In genomic region chr13:55445361-55446091, GRCm38 (mm10) we compare ENCODE assay signal across 8 mouse cellular contexts. TPM values are rescaled to one million over a fixed set of nuclear protein-coding genes. Genes with fewer than 3 reads are reported as not detected.
DNase-seq lines count a peak whose midpoint lies in the region; ATAC-seq and TF ChIP-seq lines count a peak whose summit lies in the region.

No protein-coding gene starts in this region.

- WGBS in kidney, postnatal 0 days: under 1% methylated on average over 60 of the region's 66 CpGs
- 4% methylated on average over 65 of the region's 66 CpGs for WGBS in bone marrow, adult 2 months
- under 1% methylated on average over 66 of the region's 66 CpGs for WGBS in heart, embryonic 16.5 days

- no peak for TF ChIP-seq CTCF in kidney, postnatal 0 days (IDR thresholded peaks at IDR 0.05; ENCODE audit: low read depth)
- no peak for TF ChIP-seq CTCF in bone marrow, adult 2 months (IDR thresholded peaks at IDR 0.05; ENCODE audit: control insufficient read depth, insufficient read depth, low read length)

- peak overlapping the region; percentile 94 for H3K27ac ChIP-seq in kidney, postnatal 0 days
- peak overlapping the region; percentile 99 for H3K27ac ChIP-seq in bone marrow, adult 2 months (ENCODE audit: control insufficient read depth, insufficient read depth, low read depth, low read length, poor library complexity)
- H3K27ac ChIP-seq in heart, embryonic 16.5 days (ENCODE audit: low read length): peak overlapping the region; percentile 97

- H3K4me1 ChIP-seq in kidney, postnatal 0 days (replicated peaks; ENCODE audit: insufficient read depth, low read length): peaks cover 15% of the 10 kb centered on the region
- H3K4me1 ChIP-seq in bone marrow, adult 2 months (ENCODE audit: control insufficient read depth, insufficient read depth, low read length): peaks cover 13% of the 10 kb centered on the region; the same call in 1 of the 2 replicates
- H3K4me1 ChIP-seq in heart, embryonic 16.5 days (ENCODE audit: control insufficient read depth, insufficient read depth, low read length): peaks cover 42% of the 10 kb centered on the region

- peak; percentile 57; the same call in 1 of the 2 replicates for TF ChIP-seq POLR2A in bone marrow, adult 2 months (IDR thresholded peaks at IDR 0.05; ENCODE audit: borderline replicate concordance, control insufficient read depth, low read depth, low read length)

- no peak for DNase-seq in kidney, postnatal 0 days (ENCODE audit: low spot score)
- DNase-seq in kidney, adult 18-20 months: no peak
- peak; percentile 50 for DNase-seq in mesoderm, embryonic 11.5 days (ENCODE audit: low read depth, low spot score)
- DNase-seq in thymus, postnatal 4 days: peak; percentile 70
- no peak for DNase-seq in ovary, postnatal 36 days (ENCODE audit: low spot score)
- no peak for DNase-seq in gastrocnemius, postnatal 10 days

- peak overlapping the region; percentile 93 for H3K9ac ChIP-seq in kidney, postnatal 0 days (ENCODE audit: low read depth, low read length)
- peak overlapping the region; percentile 97 for H3K9ac ChIP-seq in heart, embryonic 16.5 days (ENCODE audit: low read length)

- H3K9me3 ChIP-seq in kidney, postnatal 0 days (replicated peaks; ENCODE audit: low read length): no peaks in the 10 kb centered on the region
- no peaks in the 10 kb centered on the region for H3K9me3 ChIP-seq in heart, embryonic 16.5 days (replicated peaks; ENCODE audit: control insufficient read depth, low read length)

- peak overlapping the region; percentile 75 for H3K4me3 ChIP-seq in kidney, postnatal 0 days (replicated peaks; ENCODE audit: low read depth, low read length)
- H3K4me3 ChIP-seq in bone marrow, adult 2 months (replicated peaks; ENCODE audit: control insufficient read depth, low read depth, low read length): peak overlapping the region; percentile 90
- H3K4me3 ChIP-seq in heart, embryonic 16.5 days (ENCODE audit: low read length): peak overlapping the region; percentile 89

- H3K36me3 ChIP-seq in kidney, postnatal 0 days (ENCODE audit: insufficient read depth, low read length): peaks cover 2% of the 10 kb centered on the region; the same call in 1 of the 2 replicates
- no peaks in the 10 kb centered on the region; the same call in 1 of the 2 replicates for H3K36me3 ChIP-seq in heart, embryonic 16.5 days (ENCODE audit: control insufficient read depth, insufficient read depth)

- ATAC-seq in kidney, postnatal 0 days (replicated peaks; ENCODE audit: low FRiP score, low read depth): no peak
- ATAC-seq in heart, embryonic 16.5 days (replicated peaks; ENCODE audit: extremely low read depth, insufficient read depth, low FRiP score): peak; percentile 4

- no peaks in the 10 kb centered on the region for H3K27me3 ChIP-seq in kidney, postnatal 0 days (ENCODE audit: insufficient read depth, low read length)
- no peaks in the 10 kb centered on the region for H3K27me3 ChIP-seq in heart, embryonic 16.5 days (ENCODE audit: control insufficient read depth, insufficient read depth, low read length)

- peak overlapping the region; percentile 87 for H3K4me2 ChIP-seq in kidney, postnatal 0 days (ENCODE audit: low read length)
- peak overlapping the region; percentile 94 for H3K4me2 ChIP-seq in heart, embryonic 16.5 days (ENCODE audit: low read depth, low read length)

RNA-seq across cellular contexts. Expression of gene Grk6, which starts 0.7 kb away (rescaled TPM):
- polyA plus RNA-seq in kidney, postnatal 0 days (2015; fragmentation: Nextera tagmentation; extraction: Ambion mirVana): 29.5 and 29.8 TPM in 2 replicates
- polyA plus RNA-seq in bone marrow, adult 2 months (2011; ENCODE audit: insufficient read depth, insufficient read length, low replicate concordance, missing spikeins): 64.8 and 109 TPM in 2 replicates
- polyA plus RNA-seq in heart, embryonic 16.5 days (2015; fragmentation: Nextera tagmentation; extraction: Ambion mirVana): 11.4 and 19.4 TPM in 2 replicates
- 10 to 100 TPM; 17.4 to 22.3 TPM for total RNA-seq in gastrocnemius, postnatal 10 days (2021)

RNA-seq across cellular contexts. Expression of gene Prr7, which starts 18.5 kb away (rescaled TPM):
- polyA plus RNA-seq in kidney, postnatal 0 days (2015; fragmentation: Nextera tagmentation; extraction: Ambion mirVana): 0.63 and 0.75 TPM in 2 replicates
- polyA plus RNA-seq in bone marrow, adult 2 months (2011; ENCODE audit: insufficient read depth, insufficient read length, low replicate concordance, missing spikeins): 3.1 and 4.1 TPM in 2 replicates
- polyA plus RNA-seq in heart, embryonic 16.5 days (2015; fragmentation: Nextera tagmentation; extraction: Ambion mirVana): 0.25 and 0.28 TPM in 2 replicates
- 1 to 10 TPM; 2.1 to 2.5 TPM for total RNA-seq in gastrocnemius, postnatal 10 days (2021)

RNA-seq across cellular contexts. Expression of gene F12, which starts 18.9 kb away (rescaled TPM):
- 0.05 and 0.45 TPM in 2 replicates for polyA plus RNA-seq in kidney, postnatal 0 days (2015; fragmentation: Nextera tagmentation; extraction: Ambion mirVana)
- polyA plus RNA-seq in bone marrow, adult 2 months (2011; ENCODE audit: insufficient read depth, insufficient read length, low replicate concordance, missing spikeins): 1.3 TPM in 2 replicates
- 0.25 TPM in 1 of 2 replicates, not detected in the other for polyA plus RNA-seq in heart, embryonic 16.5 days (2015; fragmentation: Nextera tagmentation; extraction: Ambion mirVana)
- total RNA-seq in gastrocnemius, postnatal 10 days (2021): under 1 TPM in 1 of 2 experiments, not detected in 1; 0.34 TPM

RNA-seq across cellular contexts. Expression of gene Pfn3, which starts 30.5 kb away (rescaled TPM):
- polyA plus RNA-seq in kidney, postnatal 0 days (2015; fragmentation: Nextera tagmentation; extraction: Ambion mirVana): not detected in 2 replicates
- not detected in 2 replicates for polyA plus RNA-seq in bone marrow, adult 2 months (2011; ENCODE audit: insufficient read depth, insufficient read length, low replicate concordance, missing spikeins)
- polyA plus RNA-seq in heart, embryonic 16.5 days (2015; fragmentation: Nextera tagmentation; extraction: Ambion mirVana): not detected in 2 replicates
- not detected for total RNA-seq in gastrocnemius, postnatal 10 days (2021)

RNA-seq across cellular contexts. Expression of gene Dbn1, which starts 42.4 kb away (rescaled TPM):
- polyA plus RNA-seq in kidney, postnatal 0 days (2015; fragmentation: Nextera tagmentation; extraction: Ambion mirVana): 104 and 125 TPM in 2 replicates
- 2.2 and 3.5 TPM in 2 replicates for polyA plus RNA-seq in bone marrow, adult 2 months (2011; ENCODE audit: insufficient read depth, insufficient read length, low replicate concordance, missing spikeins)
- polyA plus RNA-seq in heart, embryonic 16.5 days (2015; fragmentation: Nextera tagmentation; extraction: Ambion mirVana): 59.4 and 62.5 TPM in 2 replicates
- 10 to 100 TPM; 52.6 to 71.2 TPM for total RNA-seq in gastrocnemius, postnatal 10 days (2021)

Comparison
In these comparisons a context has a peak if more than half of its experiments do, and no peak if none do; other contexts are left out.
1. DNase-seq: peak in mesoderm, embryonic 11.5 days (single experiment) and thymus, postnatal 4 days (single experiment); none in kidney, postnatal 0 days (single experiment), kidney, adult 18-20 months (single experiment), ovary, postnatal 36 days (single experiment) and gastrocnemius, postnatal 10 days (single experiment).
2. Peak in every context shown above with its lines, with median percentiles within 50 percentile points of each other: H3K27ac ChIP-seq and H3K4me3 ChIP-seq.